Mouse (Mus musculus) T-cell, adult 2 months (primary cell): ENCODE results near the gene Aqp9.

Experiments used
- DNase-seq: peaks from one replicate; pipeline ENCODE4 v3.0.0; 2022; ENCODE audit warnings: low spot score

Aqp9 gene

DNA sequence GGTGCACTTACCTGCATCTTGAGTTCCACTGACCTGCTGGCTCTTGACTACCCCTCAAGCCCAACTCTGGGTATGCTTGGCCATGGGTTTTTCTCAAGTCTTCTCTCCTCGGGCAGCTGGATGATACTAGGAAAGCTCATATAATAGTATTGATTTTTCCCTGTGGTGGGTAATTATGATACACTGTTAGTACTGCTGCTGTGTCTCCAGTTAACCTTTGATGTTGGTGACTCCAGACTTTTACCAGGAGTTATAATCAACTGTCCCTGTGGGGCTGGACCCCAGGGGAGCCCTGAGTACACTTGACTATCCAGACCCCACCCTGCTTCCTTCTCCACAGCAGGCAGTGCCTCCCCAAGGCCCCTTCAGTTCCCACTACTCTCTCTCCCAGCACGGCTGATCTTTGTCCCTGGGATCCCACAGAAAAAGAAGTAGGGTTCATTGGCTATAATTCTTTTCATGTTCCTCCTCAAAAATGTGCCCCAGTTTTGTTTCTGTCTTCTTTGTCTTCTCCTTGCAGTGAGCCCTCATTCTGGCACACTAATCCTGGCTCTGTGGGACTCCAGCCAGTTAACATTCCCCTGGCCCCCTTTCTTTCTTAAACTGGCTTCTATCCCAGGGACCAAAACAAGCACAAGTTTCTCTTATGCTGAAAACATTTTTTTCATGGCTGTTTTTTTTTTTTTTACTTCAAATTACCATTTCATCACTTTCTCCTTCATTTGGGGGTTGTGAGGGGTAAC lies 838 bp downstream of the Aqp9 start:
- DNase-seq: no peak

DNA sequence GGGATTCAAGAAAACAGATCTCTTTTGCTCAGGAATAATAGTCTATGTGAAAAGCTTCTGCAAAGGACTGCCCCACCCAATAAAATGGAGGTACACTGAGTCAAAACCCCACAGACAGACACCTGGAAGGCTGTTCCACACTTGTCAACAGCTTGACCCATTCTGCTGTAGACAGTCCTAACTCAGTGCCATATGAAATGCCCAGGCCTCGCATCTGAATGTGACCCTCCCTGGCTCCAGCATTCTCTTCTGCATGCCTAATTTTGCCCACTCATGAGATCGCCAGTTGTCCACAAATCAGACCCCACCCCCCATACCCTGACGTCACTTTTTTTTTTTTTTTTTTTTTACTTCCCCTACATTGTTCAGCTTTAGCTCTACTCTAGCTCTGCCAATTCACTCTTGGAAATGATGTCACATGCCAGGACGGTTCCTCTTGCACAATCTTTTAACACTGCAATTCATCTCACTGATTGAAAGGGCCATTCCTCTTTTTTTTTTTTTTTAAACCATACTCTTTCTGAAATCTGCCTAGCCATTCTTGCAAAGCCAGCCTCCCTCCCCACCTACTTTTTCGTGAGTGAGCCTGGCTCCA lies 1.5 kb downstream of the Aqp9 start:
- DNase-seq: no peak

DNA sequence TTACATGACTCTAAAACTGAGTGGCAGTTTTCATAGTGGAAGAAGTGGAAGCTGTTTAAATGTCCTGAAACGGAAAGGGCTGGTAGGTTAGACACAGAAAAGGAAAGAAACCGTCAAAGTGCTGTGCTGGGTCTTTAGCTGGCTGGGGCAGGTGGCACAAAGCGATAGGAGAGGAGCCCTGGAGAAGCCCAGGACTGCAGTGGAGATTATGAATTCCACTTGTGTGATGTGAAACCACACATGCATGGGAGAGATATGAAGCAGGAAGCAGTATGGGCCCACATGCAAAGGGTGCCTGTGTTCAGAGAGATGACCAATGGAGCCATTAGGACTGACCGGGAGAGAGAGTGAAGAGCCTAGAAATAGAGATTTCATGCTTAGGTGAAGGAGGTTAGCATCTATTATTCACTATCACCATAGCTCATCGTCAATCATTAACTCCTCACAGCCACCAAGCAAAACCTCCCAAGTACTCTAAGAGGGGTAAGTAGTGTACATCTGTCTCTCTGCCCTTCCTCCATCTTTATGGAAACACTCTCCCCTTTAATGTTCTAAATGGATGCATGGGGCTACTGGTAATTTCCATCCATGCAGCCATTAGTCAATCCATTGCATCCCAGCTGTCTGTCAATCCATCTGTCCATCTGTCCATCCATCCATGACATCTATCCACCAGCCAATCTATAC lies 2.3 kb downstream of the Aqp9 start:
- no peak for DNase-seq

DNA sequence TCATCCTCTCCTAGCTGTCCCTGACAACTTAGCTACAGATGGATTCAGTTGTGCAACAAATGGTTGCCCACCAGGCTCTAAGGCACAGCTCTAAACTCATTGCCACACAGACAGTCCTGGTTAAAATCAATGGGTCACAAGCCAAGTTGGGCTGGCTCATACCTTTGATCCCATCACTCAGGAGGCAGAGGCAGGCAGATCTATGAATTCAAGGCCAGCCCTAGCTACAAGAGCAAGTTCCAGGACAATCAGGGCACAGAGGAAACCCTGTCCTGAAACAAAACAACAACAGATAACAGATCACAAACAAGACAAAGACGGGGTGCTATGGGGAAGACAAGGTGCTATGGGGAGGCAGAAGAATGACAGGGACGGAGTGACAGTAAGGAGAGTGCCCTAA lies 3.0 kb downstream of the Aqp9 start:
- DNase-seq: no peak

DNA sequence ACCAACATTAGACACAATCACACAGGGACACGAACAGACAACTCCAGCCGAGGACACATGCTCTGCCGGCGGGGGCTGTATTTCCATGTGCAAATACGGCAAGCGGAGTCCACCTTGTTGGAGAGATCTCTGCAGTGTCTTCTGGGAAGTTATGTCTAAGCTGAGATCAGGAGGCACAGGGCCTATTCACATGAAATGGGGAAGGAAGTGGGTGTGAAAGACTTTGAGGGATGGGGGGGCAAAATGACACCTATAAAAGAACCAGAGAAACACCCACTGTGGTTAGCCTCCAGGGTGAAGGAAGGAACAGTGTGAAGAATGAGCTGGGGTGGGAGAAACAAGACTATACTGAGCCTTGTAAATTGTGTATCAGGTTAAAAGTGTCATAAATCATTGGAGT lies 3.4 kb downstream of the Aqp9 start:
- DNase-seq: peak; percentile 49

DNA sequence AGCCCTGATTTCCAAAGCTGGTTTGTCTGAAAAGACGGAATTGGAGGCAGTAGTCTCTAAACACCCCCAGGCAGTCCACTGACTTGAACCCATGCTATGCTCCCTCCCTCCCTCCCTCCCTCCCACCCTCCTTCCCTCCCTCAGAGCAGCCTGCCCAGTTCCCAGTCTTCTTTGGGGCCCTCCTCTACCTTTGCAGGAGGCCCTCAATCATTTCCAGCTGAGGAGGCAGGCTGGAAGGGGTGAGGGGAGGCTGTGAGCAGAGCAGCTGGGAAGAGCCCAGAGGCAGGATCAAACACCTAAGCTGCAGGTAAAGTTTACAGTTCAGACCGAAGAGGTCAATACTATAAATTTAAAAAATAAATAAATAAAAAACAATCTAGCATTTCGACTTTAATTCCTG lies 4.1 kb downstream of the Aqp9 start:
- no peak for DNase-seq

DNA sequence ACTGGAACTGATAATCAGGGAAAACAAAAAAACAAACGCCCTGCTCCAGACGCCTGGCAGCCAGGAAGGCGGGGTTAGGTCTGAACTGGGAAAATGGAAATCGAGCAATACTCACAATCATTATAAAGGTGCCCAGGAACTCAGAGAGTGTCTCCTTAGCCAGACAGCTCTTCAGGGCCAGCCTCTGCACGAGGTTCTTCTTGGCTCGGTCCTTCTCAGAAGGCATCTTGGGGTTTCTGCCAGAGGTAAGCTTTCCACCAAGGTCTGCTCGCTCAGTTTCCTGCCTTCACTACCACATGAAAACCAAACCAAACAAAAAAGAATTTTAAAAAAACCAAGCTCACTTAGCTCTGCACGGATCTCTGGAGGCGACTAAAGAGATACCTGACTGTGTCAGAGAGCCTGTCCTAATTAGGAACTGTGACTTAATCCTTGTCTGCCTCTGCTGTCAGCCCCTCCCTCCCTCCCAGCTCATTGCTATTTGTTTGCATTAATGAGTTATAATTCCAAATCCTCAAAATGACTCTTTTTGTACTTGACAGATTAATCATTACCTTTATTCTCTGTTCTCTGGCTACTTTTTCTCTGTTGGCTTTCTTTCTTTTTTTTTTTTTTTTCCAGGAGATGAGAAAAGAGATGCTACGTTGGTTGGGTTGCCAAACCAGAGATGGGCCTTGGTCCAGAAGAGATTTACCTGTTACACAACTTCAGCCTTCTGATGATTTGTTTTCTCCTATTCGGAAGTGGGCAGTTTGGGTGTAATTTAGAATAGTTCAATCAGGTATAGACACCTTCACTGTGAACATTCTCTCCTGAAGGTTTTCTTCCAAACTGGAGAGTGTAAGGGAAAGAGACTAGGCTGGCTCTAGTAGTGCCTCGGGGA lies 5.4 kb downstream of the Aqp9 start:
- DNase-seq: peak; percentile 58

DNA sequence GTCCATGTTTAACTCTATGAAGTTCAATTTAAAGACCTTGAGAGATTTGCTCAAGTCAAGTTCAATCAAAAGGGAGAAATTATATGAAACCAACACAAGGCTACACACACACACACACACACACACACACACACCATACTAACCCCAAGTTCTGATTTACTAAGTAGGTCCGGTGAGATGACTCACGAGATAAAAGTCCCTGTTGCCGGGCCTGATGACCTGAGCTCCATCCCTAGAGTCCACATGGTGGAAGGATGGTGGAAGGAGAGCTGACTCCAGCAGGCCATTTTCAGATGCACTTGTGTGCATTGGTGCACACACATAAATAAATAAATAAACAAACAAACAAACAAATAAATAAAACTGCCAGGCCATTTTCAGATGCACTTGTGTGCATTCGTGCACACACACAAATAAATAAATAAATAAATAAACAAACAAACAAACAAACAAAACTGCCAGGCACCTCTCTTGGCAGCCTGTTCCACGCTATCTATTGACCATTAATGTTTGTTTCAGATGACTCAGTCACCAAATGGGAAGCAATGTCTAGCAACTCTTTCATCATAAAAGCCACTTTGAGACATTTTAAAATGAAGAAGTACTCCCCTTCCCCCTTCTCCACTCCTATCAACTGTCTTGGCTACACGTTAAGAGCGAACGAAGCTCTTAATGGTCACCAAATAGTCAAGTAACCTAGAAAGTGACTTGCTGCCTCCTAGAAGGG lies 6.2 kb downstream of the Aqp9 start:
- no peak for DNase-seq

DNA sequence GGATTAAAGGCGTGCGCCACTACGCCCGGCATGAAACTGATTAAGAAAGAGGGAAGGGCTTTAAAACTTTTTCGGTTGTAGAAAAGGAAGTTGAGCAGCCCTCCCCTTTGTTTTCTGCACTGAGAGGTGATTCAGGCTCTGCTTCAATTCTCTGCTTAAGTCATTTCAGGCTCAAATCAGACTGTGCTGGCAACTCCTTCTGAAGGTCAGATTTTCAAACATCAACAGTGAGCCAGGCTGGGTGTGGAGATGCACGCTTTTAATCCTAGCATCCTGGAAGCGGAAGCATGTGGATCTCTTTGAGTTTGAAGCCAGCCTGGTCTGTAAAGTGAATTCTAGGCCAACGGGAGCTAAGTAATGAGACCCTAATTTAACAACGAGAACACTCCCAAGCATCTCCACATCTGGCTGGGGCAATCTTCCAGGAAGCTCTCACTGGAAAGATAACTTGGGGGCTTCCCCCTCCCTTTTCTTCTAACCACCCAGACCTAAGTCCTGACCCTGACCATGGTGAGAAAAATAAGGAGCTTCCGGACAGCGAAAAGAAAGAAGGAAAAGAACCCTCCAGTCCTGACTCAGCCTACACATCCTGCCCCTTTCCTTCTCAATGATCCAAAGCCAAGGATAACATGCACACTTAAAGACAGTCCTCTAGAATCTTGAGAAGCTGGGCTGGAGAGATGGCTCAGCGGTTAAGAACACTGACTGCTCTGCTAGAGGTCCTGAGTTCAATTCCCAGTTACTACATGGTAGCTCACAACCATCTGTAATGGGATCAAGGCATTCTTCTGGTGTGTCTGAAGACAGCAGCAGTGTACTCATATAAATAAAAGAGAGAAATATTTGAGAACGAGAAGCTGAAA lies 7.4 kb downstream of the Aqp9 start:
- no peak for DNase-seq

DNA sequence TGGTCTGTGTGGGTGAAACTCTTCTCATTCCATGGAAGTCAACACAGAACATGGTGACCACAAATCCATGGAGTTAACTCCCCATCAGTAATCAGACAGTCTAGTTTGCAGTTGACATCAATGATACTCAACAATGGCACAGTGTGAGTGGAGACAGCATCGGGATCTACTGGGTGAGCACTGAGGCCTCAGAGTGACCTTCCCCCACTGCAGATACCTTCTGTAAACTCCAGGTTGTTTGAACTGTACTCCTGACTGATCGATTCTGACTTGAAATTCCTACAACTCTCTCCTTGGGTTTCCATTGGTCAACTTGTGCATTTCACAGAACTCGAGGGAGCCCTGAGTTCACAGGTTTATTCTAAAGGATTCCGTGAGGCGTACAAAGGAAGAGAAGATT lies 8.8 kb downstream of the Aqp9 start:
- no peak for DNase-seq

DNA sequence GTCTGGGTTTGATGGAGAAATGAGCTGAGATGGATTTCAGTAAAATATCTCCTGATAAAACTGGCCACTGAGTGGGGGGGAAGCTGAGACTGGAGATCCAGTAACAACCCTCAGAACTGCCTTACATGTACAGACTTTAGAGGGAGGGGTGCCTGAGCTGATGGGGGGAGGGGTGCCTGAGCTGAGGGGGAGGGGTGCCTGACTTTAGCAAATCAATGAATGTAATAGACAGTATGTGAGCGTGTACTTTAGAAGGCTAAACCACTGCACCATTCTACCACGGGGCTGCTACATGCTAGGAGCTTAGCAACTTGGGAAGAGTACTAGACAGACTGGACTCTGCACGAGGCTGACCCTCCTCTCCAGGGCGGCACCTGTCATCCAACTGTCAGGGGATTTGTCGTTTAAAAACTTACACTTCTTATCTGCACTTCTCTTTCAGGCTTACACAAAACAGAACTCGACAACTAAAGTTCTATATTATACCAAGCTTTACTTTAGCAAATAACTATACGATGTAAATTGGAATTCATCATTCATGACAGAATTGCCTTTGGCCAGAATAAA lies 9.3 kb downstream of the Aqp9 start:
- DNase-seq: no peak

DNA sequence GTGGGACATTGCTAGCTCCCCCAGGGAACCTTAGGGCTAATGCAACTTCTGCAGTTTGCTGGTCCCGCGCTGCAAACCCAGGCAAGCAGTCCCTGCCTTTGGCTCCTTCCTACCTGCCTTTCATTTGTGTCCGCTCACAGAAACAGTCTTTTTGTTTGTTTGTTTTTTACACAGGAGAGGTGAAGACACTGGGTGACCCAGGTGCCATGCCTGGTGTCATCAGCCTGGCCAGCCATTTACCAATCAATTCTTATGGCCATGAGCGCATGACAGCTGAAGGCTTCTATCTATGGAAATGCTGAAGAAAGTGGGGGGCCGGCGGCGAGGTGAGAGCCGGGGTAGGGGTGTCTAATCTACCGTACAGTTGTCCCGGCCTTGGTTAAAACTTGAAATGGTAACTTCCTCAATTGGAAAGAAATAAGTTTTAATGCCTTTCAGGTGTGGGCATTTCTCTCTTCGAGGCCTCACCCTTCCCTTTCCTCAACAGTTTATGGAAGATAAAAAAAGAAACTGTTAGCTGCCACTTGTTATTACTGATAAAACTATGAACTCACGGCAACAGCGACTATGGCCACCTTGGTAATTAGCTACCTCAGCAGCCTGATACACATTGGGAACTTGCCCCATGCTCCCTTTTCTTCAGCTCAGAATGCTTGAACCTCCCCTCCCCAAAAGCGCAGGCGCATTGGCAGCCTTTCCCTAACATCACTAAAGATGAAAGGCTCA lies 10.4 kb downstream of the Aqp9 start:
- DNase-seq: no peak

DNA sequence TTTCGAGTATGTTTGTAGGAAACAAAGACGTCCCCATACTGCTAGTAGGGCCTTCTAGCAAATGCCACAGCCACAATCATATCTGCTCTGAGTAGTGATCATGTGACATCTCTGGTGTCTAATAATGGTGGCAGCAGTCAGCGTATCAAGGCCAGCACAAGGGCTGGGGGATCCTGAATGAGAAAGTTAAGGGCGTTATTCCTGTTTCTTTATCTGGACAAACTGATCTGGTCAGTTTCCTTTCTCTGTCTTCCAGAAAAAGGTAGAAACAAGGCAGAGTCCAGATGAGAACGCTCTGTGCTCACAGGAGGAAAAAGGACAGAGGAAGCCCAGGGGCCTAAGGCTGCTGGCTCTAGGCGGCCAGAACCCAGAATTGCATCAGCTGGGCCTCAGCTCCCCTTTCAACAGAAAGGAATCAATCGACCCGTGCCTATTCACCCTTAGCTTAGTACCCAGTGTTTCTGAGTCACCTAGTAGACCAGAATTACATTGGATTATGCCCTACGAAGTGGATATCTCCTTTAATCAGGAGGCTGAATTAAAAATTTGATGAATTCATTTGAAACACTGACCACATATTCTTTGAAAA lies 11.9 kb downstream of the Aqp9 start:
- no peak for DNase-seq

DNA sequence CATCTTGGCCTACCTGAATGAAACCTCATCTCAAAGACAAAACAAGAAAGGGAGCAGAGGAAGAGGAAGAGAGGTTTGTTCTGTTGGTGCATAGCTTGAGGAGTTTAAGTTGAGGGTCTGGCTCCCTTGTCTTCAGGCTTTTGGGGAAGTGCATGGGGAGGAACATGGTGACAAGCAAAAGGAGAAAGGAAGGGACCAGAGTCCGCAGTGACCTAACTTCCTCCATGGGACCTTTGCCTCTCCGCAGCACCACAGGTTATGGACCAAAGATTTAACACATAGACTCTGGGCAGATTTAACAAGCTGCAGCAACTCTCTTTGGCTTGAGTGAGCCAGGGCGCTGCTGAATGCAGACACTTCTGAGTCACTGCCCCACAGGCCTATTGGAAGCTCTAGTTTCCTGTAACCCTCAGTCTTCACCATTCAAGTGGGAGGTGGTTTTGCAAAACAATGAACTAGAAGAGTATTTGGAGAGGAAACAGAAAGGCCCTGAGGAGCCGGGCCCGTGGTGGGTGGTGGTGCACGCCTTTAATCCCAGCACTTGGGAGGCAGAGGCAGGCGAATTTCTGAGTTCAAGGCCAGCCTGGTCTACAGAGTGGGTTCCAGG lies 13.0 kb downstream of the Aqp9 start:
- DNase-seq: no peak

DNA sequence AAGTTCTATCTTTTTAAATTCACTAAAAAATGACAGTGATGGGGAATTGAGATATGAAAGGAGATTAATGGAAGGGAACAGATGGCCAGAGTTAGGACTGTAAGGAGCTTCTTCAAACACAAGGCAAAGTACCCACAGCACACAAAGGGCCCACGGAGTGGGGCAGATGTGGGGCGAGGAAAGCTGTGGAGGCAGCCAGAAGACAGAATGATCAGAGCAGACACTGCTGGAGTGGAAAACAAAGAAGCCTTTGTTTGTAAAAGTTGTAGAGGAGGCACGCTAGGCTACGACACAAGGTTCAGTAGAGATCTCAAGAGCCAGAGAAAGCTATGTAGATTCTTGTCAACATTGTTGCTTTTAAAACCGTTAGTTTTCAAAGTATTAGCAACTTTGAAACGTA lies 17.1 kb downstream of the Aqp9 start:
- no peak for DNase-seq

DNA sequence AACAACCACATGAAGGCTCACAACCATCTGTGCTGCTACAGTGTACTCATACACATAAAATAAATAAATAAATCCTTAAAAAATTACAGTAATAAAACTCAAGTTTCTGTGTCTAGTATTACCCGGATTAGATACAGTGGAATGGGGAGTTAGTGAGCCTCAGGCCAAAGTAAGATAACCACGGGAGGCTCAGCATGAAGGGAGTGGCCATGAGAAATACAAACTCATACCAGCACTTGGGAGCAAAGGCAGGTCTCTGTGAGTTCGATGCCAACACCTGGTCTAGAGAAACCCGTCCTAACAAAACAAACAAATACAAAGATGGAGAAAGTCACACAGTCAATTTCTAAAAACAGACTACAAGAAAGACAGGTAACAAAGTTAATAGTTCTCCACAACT lies 18.3 kb downstream of the Aqp9 start:
- no peak for DNase-seq

DNA sequence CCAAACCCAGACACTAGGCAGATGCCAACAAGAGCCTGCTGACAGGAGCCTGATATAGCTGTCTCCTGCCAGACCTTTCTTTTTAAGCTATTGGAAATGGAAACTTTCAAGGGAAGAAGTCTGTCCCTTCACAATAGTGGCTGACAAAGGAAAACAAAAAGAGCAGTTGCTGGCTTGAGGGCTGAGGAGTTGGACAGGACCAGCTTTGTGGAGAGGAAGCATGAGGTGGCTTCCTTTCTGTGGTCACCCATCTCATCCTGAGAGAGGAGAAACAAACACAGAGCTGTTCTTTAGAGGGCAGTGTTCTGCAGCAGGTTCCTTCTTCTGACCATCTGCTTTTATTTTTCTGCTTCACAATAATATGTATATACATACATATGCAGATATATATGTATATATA lies 19.6 kb downstream of the Aqp9 start:
- DNase-seq: no peak

DNA sequence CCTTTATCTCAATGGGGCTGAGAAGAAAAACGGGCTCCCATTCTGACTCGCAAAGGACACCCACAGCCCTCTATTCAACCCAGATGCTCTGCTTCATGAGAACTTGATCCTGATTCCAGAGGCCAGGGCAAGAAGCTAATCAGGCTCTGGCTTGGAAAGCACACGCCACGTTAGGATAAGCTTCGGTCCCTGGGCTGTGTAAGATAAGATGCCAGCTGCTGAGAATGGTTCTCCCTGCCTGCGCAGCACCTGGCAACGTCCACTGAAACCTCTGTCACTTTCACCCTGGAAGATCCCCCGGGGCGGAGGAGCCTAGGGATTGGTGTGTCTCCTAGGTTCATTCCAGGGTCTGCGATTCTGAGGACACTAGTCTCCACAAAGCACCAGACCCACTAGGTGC lies 22.3 kb downstream of the Aqp9 start:
- no peak for DNase-seq

DNA sequence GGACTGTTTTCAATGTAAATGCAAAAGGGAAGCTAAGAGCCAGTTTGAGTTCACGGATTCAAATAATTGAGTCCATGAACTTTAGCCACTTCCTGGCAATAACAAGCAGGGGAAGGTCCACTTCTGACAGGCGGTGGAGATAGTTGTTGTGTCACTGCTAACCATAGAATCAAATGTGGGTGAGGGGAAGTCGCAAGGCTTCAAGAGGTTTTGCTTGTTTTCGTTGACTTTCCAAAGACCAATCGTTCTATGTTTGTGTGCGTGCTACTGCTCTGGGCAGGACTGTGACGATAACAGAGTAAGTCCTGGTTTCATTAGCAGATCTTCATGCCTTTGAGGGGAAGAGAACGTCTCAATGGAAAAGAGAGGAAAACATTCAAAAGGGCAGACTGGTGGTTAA lies 28.3 kb downstream of the Aqp9 start:
- no peak for DNase-seq
